In genomic region chr8:103570864-103571425, GRCm38 (mm10) we compare ENCODE assay signal across 24 mouse cellular contexts.
"Had no signal": no experiment of that assay in that cellular context is flagged by ENCODE, and none has a peak within 500 bp of the region (broad histone marks: within the 10 kb centered on the region; RNA-seq: fewer than 3 reads in every experiment).

No protein-coding gene starts in this region.

- H3K27ac ChIP-seq: kidney, embryonic 15.5 days; left cerebral cortex, adult 2 months; limb, embryonic 12.5 days; limb, embryonic 15.5 days; liver, embryonic 14.5 days; macrophage; neural tube, embryonic 13.5 days; stomach, postnatal 0 days had no signal

- H3K4me2 ChIP-seq: kidney, embryonic 15.5 days; limb, embryonic 12.5 days; limb, embryonic 15.5 days; liver, embryonic 11.5 days; lung, embryonic 14.5 days; neural tube, embryonic 13.5 days had no signal

- H3K36me3 ChIP-seq: kidney, embryonic 15.5 days; limb, embryonic 12.5 days; limb, embryonic 15.5 days; neural tube, embryonic 13.5 days had no signal

- ATAC-seq: liver, postnatal 0 days; lung, postnatal 0 days had no signal

- H3K9me3 ChIP-seq: kidney, embryonic 15.5 days; limb, embryonic 12.5 days; limb, embryonic 15.5 days; neural tube, embryonic 13.5 days had no signal

- H3K4me3 ChIP-seq: kidney, embryonic 15.5 days; left cerebral cortex, adult 2 months; limb, embryonic 12.5 days; limb, embryonic 15.5 days; neural tube, embryonic 13.5 days had no signal

- H3K27me3 ChIP-seq: kidney, embryonic 15.5 days; limb, embryonic 12.5 days; limb, embryonic 15.5 days; neural tube, embryonic 13.5 days had no signal

- H3K9ac ChIP-seq: kidney, embryonic 15.5 days; limb, embryonic 12.5 days; limb, embryonic 15.5 days; liver, embryonic 14.5 days; liver, postnatal 0 days; lung, embryonic 14.5 days; neural tube, embryonic 13.5 days had no signal

- H3K4me1 ChIP-seq: kidney, embryonic 15.5 days; limb, embryonic 12.5 days; limb, embryonic 15.5 days; neural tube, embryonic 13.5 days had no signal

- DNase-seq: kidney, adult 11 months; kidney, adult 8-10 months; kidney, postnatal 10 days; kidney, postnatal 36 days; layer of hippocampus, postnatal 36 days; left cerebral cortex, postnatal 4 days; liver, postnatal 0 days; lung, embryonic 14.5 days; right cerebral cortex, adult 18-20 months; right cerebral cortex, postnatal 14 days; right cerebral cortex, postnatal 4 days; thymus, adult 2 months; thymus, postnatal 14 days; thymus, postnatal 4 days had no signal
